Mouse (Mus musculus): ENCODE measurements at regions not wholly inside any gene's neighbourhood (a gene's known extent, or its start where the extent isn't known, plus 50 kb on each side); places are given as distances from the start of the nearest gene placed in this dataset.

DNA sequence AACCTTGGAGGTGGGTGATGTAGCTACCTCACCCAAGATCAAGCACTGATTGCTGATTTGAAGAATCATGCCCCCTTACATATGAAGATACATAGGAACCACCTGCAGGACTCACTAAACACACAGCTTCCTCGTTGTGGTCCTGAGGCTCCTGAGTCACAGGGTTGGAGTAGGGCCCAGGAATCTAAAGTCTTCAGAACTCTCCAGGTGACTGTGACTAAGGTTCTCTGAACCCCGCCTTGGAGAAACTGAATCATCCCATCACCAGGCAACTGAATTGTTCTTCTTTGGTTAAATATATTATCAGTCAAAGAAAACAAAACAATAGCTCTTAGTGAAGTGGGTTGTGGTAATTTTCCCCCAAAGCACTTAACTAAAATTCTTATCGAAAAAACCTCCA is 125.8 kb upstream of the Bmp4 start:
- ATAC-seq (ENCODE audit: insufficient read depth, low read depth) (no peak), DNase-seq (ENCODE audit: low spot score) (no peak)
- Histone ChIP-seq H3K36me3 (replicated peaks; ENCODE audit: control insufficient read depth, insufficient read depth, low read length) (no peaks in the 10 kb centered on the region), H3K4me2 (ENCODE audit: low read depth, low read length) (no peak overlapping the region), H3K9me3 (replicated peaks; ENCODE audit: control insufficient read depth, low read length) (no peaks in the 10 kb centered on the region), H3K9ac (replicated peaks; ENCODE audit: low read depth, low read length) (no peak overlapping the region), H3K4me1 (ENCODE audit: control insufficient read depth, insufficient read depth) (peaks cover 4% of the 10 kb centered on the region; the same call in 1 of the 2 replicates), H3K27ac (ENCODE audit: low read depth) (no peak overlapping the region), H3K27me3 (ENCODE audit: control insufficient read depth, insufficient read depth, low read length) (no peaks in the 10 kb centered on the region), H3K4me3 (ENCODE audit: low read depth, low read length) (no peak overlapping the region)
- 70% methylated on average over 3 of the region's 3 CpGs for WGBS
- TF ChIP-seq EP300 (IDR thresholded peaks at IDR 0.05; ENCODE audit: low read depth) (no peak), CTCF (IDR thresholded peaks at IDR 0.05; ENCODE audit: low read depth) (no peak)

DNA sequence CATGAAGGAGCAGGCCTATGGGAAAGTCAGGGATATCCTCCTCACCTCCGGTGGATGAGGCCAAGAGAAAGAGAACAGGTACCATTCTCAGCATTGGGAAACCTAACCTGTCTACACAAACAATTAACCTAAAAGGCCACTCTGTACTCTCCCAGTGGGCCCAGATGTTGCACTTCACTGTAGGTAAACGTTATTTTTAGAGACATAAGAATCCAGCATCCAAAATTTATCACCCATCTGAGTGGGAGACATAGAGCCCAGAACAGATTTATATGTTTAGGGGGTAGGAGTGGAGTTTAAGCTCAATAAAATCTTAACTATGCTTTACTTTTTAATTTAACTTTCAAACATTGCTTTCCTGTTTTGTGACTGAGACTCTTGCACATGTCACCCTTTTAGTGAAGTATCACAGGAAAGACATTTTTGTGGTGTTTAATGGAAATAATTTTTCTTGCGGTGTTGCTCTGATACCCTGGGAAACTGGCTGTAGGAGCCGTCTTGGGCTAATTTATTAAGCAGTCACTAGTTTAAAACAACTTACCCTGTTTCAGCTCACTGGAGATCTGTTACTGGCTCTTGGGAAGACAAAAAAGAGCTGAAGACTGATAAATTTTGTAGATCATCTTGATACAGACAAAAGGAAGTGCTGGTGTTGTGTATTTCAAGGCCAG is 123.9 kb upstream of the Bmp4 start:
- no peak for DNase-seq (ENCODE audit: low spot score)
- TF ChIP-seq CTCF (IDR thresholded peaks at IDR 0.05; ENCODE audit: low read depth) (no peak), EP300 (IDR thresholded peaks at IDR 0.05; ENCODE audit: low read depth) (no peak)
- no peak overlapping the region for H3K27ac ChIP-seq (ENCODE audit: low read depth)
- no peak for ATAC-seq (ENCODE audit: insufficient read depth, low read depth)
- no peak overlapping the region for H3K9ac ChIP-seq (replicated peaks; ENCODE audit: low read depth, low read length)
- 78% methylated on average over 4 of the region's 4 CpGs for WGBS
- H3K27me3 ChIP-seq (ENCODE audit: control insufficient read depth, insufficient read depth, low read length): no peaks in the 10 kb centered on the region
- H3K4me3 ChIP-seq (ENCODE audit: low read depth, low read length): no peak overlapping the region
- H3K4me1 ChIP-seq (ENCODE audit: control insufficient read depth, insufficient read depth): peaks cover 4% of the 10 kb centered on the region; the same call in 1 of the 2 replicates
- no peak overlapping the region for H3K4me2 ChIP-seq (ENCODE audit: low read depth, low read length)
- H3K9me3 ChIP-seq (replicated peaks; ENCODE audit: control insufficient read depth, low read length): no peaks in the 10 kb centered on the region
- no peaks in the 10 kb centered on the region for H3K36me3 ChIP-seq (replicated peaks; ENCODE audit: control insufficient read depth, insufficient read depth, low read length)

DNA sequence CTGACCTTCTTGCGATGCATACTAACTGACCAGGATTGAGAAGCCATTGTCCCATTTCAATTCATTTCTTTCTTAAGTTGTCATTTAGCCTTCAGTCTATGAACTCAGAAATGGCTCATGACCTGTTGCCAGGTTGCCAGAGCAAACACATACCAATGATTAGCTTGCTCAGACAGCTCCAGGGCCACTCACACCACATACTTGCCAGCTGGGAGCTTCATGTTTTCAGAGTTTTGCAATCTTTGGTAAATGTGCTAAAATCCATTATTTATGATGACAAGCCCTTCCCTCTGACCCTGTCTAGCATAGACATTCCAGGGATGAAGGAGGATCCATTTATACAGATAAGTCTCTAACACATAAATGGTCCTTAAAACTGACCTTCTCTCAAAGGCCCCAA is 121.6 kb upstream of the Bmp4 start:
- Histone ChIP-seq H3K9ac (replicated peaks; ENCODE audit: low read depth, low read length) (no peak overlapping the region), H3K36me3 (replicated peaks; ENCODE audit: control insufficient read depth, insufficient read depth, low read length) (no peaks in the 10 kb centered on the region), H3K27me3 (ENCODE audit: control insufficient read depth, insufficient read depth, low read length) (no peaks in the 10 kb centered on the region), H3K4me2 (ENCODE audit: low read depth, low read length) (no peak overlapping the region), H3K27ac (ENCODE audit: low read depth) (no peak overlapping the region), H3K9me3 (replicated peaks; ENCODE audit: control insufficient read depth, low read length) (no peaks in the 10 kb centered on the region), H3K4me1 (ENCODE audit: control insufficient read depth, insufficient read depth) (no peaks in the 10 kb centered on the region), H3K4me3 (ENCODE audit: low read depth, low read length) (no peak overlapping the region)
- no peak for TF ChIP-seq EP300 (IDR thresholded peaks at IDR 0.05; ENCODE audit: low read depth)
- no peak for TF ChIP-seq CTCF (IDR thresholded peaks at IDR 0.05; ENCODE audit: low read depth)
- ATAC-seq (ENCODE audit: insufficient read depth, low read depth) (no peak), DNase-seq (ENCODE audit: low spot score) (no peak)
- 90% methylated on average over 1 of the region's 1 CpGs for WGBS

DNA sequence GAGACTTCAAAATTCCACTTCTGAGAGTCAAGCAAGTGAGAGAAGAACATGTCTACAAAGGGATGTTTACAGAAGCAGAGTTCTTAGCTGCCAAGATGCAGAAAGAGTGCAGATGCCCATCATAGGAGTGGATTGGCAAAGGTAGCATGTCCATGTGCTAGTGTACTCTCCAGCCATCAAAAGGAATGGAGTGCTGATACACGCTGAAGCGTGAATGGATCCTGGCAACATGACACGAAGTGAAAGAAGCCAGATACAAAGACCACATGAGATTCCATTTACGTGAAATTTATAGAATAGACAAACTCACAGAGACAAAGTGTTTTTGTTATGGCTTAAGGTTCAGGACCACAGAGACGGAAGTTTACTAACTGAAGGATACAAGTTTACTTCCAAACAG is 118.4 kb upstream of the Bmp4 start:
- Histone ChIP-seq H3K9me3 (replicated peaks; ENCODE audit: control insufficient read depth, low read length) (no peaks in the 10 kb centered on the region), H3K9ac (replicated peaks; ENCODE audit: low read depth, low read length) (no peak overlapping the region), H3K4me2 (ENCODE audit: low read depth, low read length) (no peak overlapping the region), H3K4me1 (ENCODE audit: control insufficient read depth, insufficient read depth) (no peaks in the 10 kb centered on the region), H3K27me3 (ENCODE audit: control insufficient read depth, insufficient read depth, low read length) (no peaks in the 10 kb centered on the region), H3K36me3 (replicated peaks; ENCODE audit: control insufficient read depth, insufficient read depth, low read length) (no peaks in the 10 kb centered on the region), H3K27ac (ENCODE audit: low read depth) (no peak overlapping the region), H3K4me3 (ENCODE audit: low read depth, low read length) (no peak overlapping the region)
- TF ChIP-seq CTCF (IDR thresholded peaks at IDR 0.05; ENCODE audit: low read depth) (no peak), EP300 (IDR thresholded peaks at IDR 0.05; ENCODE audit: low read depth) (no peak)
- WGBS: 60% methylated on average over 5 of the region's 5 CpGs
- ATAC-seq (ENCODE audit: insufficient read depth, low read depth): no peak
- no peak for DNase-seq (ENCODE audit: low spot score)

DNA sequence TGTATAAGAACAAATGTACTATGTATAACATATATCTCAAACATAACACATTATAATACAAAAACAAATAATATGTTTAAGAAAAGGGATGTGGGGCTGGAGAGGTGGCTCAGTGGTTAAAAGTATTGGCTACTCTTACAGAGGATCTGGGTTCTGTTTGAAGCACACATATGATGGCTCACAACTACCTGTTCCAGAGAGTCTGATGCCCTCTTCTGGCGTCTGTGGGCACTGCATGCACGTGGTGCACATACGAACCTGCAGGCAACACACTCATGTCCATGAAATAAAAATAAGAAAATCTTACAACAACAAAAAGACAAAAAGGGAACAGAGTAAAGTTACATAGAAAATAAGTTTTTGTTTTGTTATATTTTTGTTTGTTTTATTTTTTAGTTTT is 114.8 kb upstream of the Bmp4 start:
- Histone ChIP-seq H3K36me3 (replicated peaks; ENCODE audit: control insufficient read depth, insufficient read depth, low read length) (no peaks in the 10 kb centered on the region), H3K9ac (replicated peaks; ENCODE audit: low read depth, low read length) (no peak overlapping the region), H3K4me2 (ENCODE audit: low read depth, low read length) (no peak overlapping the region), H3K4me1 (ENCODE audit: control insufficient read depth, insufficient read depth) (no peaks in the 10 kb centered on the region), H3K9me3 (replicated peaks; ENCODE audit: control insufficient read depth, low read length) (no peaks in the 10 kb centered on the region), H3K27ac (ENCODE audit: low read depth) (no peak overlapping the region), H3K27me3 (ENCODE audit: control insufficient read depth, insufficient read depth, low read length) (no peaks in the 10 kb centered on the region), H3K4me3 (ENCODE audit: low read depth, low read length) (no peak overlapping the region)
- 83% methylated on average over 3 of the region's 3 CpGs for WGBS
- TF ChIP-seq EP300 (IDR thresholded peaks at IDR 0.05; ENCODE audit: low read depth): no peak
- no peak for TF ChIP-seq CTCF (IDR thresholded peaks at IDR 0.05; ENCODE audit: low read depth)
- ATAC-seq (ENCODE audit: insufficient read depth, low read depth): no peak
- DNase-seq (ENCODE audit: low spot score): no peak

DNA sequence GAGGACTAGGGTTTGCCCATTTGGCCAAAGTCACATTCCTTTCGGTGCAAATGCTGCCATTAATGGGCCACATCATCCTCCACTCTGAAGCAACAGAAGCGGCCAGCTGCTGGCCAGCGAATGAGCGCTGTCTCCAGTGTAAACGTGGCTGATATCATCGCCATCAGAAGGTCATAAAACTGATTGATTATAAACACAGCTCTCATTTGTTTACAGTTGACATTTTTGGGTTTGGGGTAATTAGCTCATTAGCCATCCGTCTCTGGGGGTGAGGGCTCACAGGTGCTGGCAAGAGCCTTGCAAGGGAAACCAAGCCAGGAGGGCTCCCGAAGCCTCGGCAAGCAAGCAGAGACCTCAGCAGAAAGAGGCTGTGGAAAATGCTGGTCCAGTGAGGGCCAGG is 101.1 kb upstream of the Bmp4 start:
- ATAC-seq (ENCODE audit: insufficient read depth, low read depth) (no peak), DNase-seq (ENCODE audit: low spot score) (no peak)
- no peaks in the 10 kb centered on the region for H3K36me3 ChIP-seq (replicated peaks; ENCODE audit: control insufficient read depth, insufficient read depth, low read length)
- no peak overlapping the region for H3K9ac ChIP-seq (replicated peaks; ENCODE audit: low read depth, low read length)
- TF ChIP-seq EP300 (IDR thresholded peaks at IDR 0.05; ENCODE audit: low read depth) (no peak), CTCF (IDR thresholded peaks at IDR 0.05; ENCODE audit: low read depth) (no peak)
- H3K27ac ChIP-seq (ENCODE audit: low read depth): no peak overlapping the region
- no peaks in the 10 kb centered on the region for H3K4me1 ChIP-seq (ENCODE audit: control insufficient read depth, insufficient read depth)
- H3K27me3 ChIP-seq (ENCODE audit: control insufficient read depth, insufficient read depth, low read length): no peaks in the 10 kb centered on the region
- WGBS: 59% methylated on average over 9 of the region's 9 CpGs
- H3K4me3 ChIP-seq (ENCODE audit: low read depth, low read length): no peak overlapping the region
- H3K4me2 ChIP-seq (ENCODE audit: low read depth, low read length): no peak overlapping the region
- no peaks in the 10 kb centered on the region for H3K9me3 ChIP-seq (replicated peaks; ENCODE audit: control insufficient read depth, low read length)

Data from heart, postnatal 0 days (tissue).